Mouse (Mus musculus): Measurements from ENCODE around the gene Akr7a5. TPM values are rescaled to one million over a fixed set of nuclear protein-coding genes. Genes with fewer than 3 reads are reported as not detected.
A peak's percentile ranks its signal among the peaks of the same experiment; 100 is the strongest.

The Akr7a5 gene
- polyA plus RNA-seq, 1 experiment = 52.7 TPM

DNA sequence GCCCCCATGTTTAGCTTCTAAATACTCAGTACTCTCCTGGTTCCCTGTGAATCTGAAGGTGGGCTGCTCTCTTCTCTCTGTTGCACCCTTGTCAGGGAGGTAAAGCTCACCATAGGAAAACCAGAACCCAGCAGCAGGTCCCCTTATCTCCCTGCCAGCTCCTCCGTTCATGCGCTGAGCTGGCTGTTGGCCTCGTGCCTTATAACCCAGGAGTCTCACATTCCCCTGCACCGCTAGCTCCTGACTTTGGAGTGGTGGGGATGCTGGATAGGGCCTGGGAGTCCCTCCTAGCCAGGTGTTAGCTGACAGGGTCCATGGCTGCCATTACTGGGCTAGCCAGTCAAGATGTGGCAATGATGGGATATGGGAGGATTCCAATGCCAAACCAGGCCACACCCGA is 24.3 kb upstream of the Akr7a5 start:
- no peak overlapping the region for H3K4me3 ChIP-seq (ENCODE audit: insufficient read depth, low read depth, low read length)
- H3K27ac ChIP-seq (replicated peaks; ENCODE audit: low read depth, low read length) = no peak overlapping the region
- peaks cover 5% of the 10 kb centered on the region for H3K4me1 ChIP-seq (ENCODE audit: control insufficient read depth, insufficient read depth, insufficient read length, low read length)

GRCm38 (mm10) chr4:139287122-139287863 is 23.3 kb upstream of the Akr7a5 start:
- Histone ChIP-seq H3K27ac (replicated peaks; ENCODE audit: low read depth, low read length) (no peak overlapping the region; the same call in 1 of the 2 replicates), H3K4me3 (ENCODE audit: insufficient read depth, low read depth, low read length) (no peak overlapping the region), H3K4me1 (ENCODE audit: control insufficient read depth, insufficient read depth, insufficient read length, low read length) (peaks cover 5% of the 10 kb centered on the region)

GRCm38 (mm10) chr4:139289017-139289416 is 21.5 kb upstream of the Akr7a5 start:
- Histone ChIP-seq H3K4me3 (ENCODE audit: insufficient read depth, low read depth, low read length) (no peak overlapping the region), H3K27ac (replicated peaks; ENCODE audit: low read depth, low read length) (no peak overlapping the region), H3K4me1 (ENCODE audit: control insufficient read depth, insufficient read depth, insufficient read length, low read length) (no peaks in the 10 kb centered on the region)

- H3K27ac ChIP-seq (replicated peaks; ENCODE audit: low read depth, low read length) = no peak overlapping the region
- no peaks in the 10 kb centered on the region for H3K4me1 ChIP-seq (ENCODE audit: control insufficient read depth, insufficient read depth, insufficient read length, low read length)
- H3K4me3 ChIP-seq (ENCODE audit: insufficient read depth, low read depth, low read length) = no peak overlapping the region
Measured at GRCm38 (mm10) chr4:139291099-139291498, 19.4 kb upstream of the Akr7a5 start.

- Histone ChIP-seq H3K27ac (replicated peaks; ENCODE audit: low read depth, low read length) (no peak overlapping the region), H3K4me3 (ENCODE audit: insufficient read depth, low read depth, low read length) (no peak overlapping the region), H3K4me1 (ENCODE audit: control insufficient read depth, insufficient read depth, insufficient read length, low read length) (no peaks in the 10 kb centered on the region)
Measured at GRCm38 (mm10) chr4:139292038-139292437, 18.5 kb upstream of the Akr7a5 start.

- no peak overlapping the region for H3K4me3 ChIP-seq (ENCODE audit: insufficient read depth, low read depth, low read length)
- H3K27ac ChIP-seq (replicated peaks; ENCODE audit: low read depth, low read length) = no peak overlapping the region
Measured at GRCm38 (mm10) chr4:139297566-139297965, 13.0 kb upstream of the Akr7a5 start.

DNA sequence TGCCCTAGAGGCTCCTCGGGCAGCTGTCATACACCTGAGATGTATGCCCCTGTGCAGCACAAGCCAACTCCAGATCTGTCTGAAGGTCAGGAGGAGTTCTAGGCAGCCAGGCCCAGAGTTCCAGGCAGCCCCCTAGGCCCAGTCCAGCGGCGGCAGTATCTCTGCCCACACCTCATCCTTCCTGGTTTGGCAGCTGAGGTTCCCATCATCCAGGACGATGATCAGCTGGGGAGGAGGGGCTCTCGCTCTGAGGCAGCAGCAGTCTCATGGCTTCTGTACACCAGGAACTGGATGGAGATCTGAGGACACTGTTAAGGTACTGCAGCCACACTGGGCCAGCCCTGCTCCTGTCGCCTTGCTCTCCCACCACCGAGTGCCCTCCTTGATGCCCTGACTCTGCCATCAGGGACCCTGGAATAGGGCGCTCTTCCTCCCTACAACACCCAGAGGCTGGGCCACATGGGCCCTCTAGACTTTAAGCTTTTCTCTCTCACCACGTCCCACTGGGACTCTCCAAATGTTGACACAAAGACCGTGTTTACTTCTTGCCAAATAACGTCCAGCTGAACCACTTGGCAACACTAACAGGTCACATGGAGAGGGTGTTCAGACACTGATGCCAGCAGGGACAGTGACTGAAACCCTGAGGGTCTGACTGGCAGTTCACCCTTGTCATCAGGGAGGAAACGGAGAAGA is 11.7 kb upstream of the Akr7a5 start:
- no peak overlapping the region for H3K4me3 ChIP-seq (ENCODE audit: insufficient read depth, low read depth, low read length)
- peaks cover 11% of the 10 kb centered on the region for H3K4me1 ChIP-seq (ENCODE audit: control insufficient read depth, insufficient read depth, insufficient read length, low read length)
- H3K27ac ChIP-seq (replicated peaks; ENCODE audit: low read depth, low read length) = no peak overlapping the region

More at GRCm38 (mm10) chr4:139297566-139297965, 13.0 kb upstream of the Akr7a5 start:
- peaks cover 11% of the 10 kb centered on the region for H3K4me1 ChIP-seq (ENCODE audit: control insufficient read depth, insufficient read depth, insufficient read length, low read length)

DNA sequence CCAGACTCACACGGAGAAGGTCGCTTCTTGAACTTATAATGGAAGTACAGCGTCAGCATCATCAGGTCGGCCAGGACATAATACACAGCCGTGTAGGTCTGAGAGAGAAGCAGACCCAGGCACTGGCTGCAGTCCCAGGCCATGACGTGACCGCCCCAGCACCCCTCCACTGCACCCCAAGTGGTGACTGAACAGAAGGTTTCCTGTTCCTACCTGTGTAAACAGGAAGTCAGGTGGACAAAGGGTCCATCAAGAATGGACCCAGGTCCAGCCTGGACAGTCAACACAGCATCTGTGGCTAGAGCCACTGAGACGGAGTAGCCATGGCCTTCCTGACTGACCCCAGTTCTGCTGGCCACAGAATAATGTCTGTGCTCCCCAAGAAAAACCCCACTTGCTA is 8.8 kb upstream of the Akr7a5 start:
- H3K27ac ChIP-seq (replicated peaks; ENCODE audit: low read depth, low read length) = no peak overlapping the region
- peaks cover 11% of the 10 kb centered on the region for H3K4me1 ChIP-seq (ENCODE audit: control insufficient read depth, insufficient read depth, insufficient read length, low read length)
- H3K4me3 ChIP-seq (ENCODE audit: insufficient read depth, low read depth, low read length) = no peak overlapping the region

GRCm38 (mm10) chr4:139302241-139302640 is 8.3 kb upstream of the Akr7a5 start:
- Histone ChIP-seq H3K4me3 (ENCODE audit: insufficient read depth, low read depth, low read length) (no peak overlapping the region), H3K4me1 (ENCODE audit: control insufficient read depth, insufficient read depth, insufficient read length, low read length) (peaks cover 11% of the 10 kb centered on the region), H3K27ac (replicated peaks; ENCODE audit: low read depth, low read length) (no peak overlapping the region)

DNA sequence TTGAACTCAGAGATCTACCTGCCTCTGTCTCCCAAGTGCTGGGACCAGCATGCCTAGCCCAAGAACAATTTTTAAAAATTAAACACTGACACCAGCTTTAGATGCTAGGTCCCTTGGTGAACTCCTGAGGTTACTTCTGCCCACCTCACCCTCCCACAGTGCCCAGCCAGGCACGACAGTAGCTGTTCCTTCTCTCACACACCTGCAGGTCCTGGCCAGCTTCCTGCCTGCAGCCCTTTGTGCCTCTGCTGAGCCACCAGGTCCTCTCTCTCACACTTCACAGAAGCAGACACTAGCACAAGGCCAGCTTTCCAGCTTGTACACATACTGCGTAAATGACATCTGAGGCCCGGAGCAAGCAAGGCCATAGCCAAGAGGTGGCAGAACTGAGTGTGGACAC is 5.0 kb upstream of the Akr7a5 start:
- H3K27ac ChIP-seq (replicated peaks; ENCODE audit: low read depth, low read length) = no peak overlapping the region
- peaks cover 5% of the 10 kb centered on the region for H3K4me1 ChIP-seq (ENCODE audit: control insufficient read depth, insufficient read depth, insufficient read length, low read length)
- H3K4me3 ChIP-seq (ENCODE audit: insufficient read depth, low read depth, low read length) = no peak overlapping the region

- Histone ChIP-seq H3K27ac (replicated peaks; ENCODE audit: low read depth, low read length) (no peak overlapping the region), H3K4me1 (ENCODE audit: control insufficient read depth, insufficient read depth, insufficient read length, low read length) (peaks cover 10% of the 10 kb centered on the region), H3K4me3 (ENCODE audit: insufficient read depth, low read depth, low read length) (no peak overlapping the region)
Measured at GRCm38 (mm10) chr4:139307916-139308315, 2.6 kb upstream of the Akr7a5 start.

GRCm38 (mm10) chr4:139309651-139310050 is 893 bp upstream of the Akr7a5 start:
- Histone ChIP-seq H3K4me3 (ENCODE audit: insufficient read depth, low read depth, low read length) (peak overlapping the region; percentile 96), H3K27ac (replicated peaks; ENCODE audit: low read depth, low read length) (no peak overlapping the region), H3K4me1 (ENCODE audit: control insufficient read depth, insufficient read depth, insufficient read length, low read length) (peaks cover 10% of the 10 kb centered on the region)

DNA sequence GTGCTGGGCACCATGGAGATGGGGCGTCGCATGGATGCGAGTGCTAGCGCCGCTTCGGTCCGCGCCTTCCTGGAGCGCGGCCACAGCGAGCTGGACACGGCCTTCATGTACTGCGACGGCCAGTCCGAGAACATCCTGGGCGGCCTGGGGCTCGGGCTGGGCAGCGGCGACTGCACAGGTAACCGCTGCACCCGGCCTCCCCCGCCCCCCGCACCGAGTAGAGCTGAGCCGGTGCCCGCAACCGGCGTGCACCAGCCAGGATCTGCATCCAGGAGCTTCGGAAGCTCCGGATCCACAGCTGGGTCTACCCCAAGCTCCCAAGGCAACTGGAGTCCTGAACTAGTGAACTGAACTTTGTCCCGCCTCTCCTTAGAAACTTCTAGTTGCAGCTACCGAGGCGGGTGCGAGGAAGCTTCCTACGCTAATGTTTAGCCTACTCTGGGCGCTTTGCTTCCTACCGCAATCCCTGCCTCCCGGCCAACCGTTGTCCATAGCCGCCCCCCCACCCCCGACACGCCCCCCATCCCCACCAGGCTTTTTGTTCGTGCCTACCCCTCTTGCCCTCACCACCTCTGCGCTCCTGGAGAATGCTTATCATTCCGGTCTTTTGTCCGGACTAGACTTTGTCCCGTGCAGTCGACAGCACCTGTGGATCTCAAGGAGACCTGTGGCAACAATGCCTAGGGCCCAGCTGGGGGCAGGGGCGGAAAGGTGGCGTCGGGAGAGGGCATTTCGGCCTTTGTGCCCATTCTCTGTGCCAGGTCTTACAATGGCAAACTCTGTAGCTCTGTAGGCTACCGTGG is 556 bp downstream of the Akr7a5 start:
- H3K4me1 ChIP-seq (ENCODE audit: control insufficient read depth, insufficient read depth, insufficient read length, low read length) = peaks cover 10% of the 10 kb centered on the region
- H3K4me3 ChIP-seq (ENCODE audit: insufficient read depth, low read depth, low read length) = peak overlapping the region; percentile 96
- H3K27ac ChIP-seq (replicated peaks; ENCODE audit: low read depth, low read length) = 0 out of 2 replicates have a peak overlapping the region, but pooled peaks have one; percentile 25

GRCm38 (mm10) chr4:139311707-139312106 is 1.2 kb downstream of the Akr7a5 start:
- peaks cover 10% of the 10 kb centered on the region for H3K4me1 ChIP-seq (ENCODE audit: control insufficient read depth, insufficient read depth, insufficient read length, low read length)
- H3K27ac ChIP-seq (replicated peaks; ENCODE audit: low read depth, low read length) = no peak overlapping the region

GRCm38 (mm10) chr4:139312632-139313031 is 2.1 kb downstream of the Akr7a5 start:
- no peak overlapping the region for H3K27ac ChIP-seq (replicated peaks; ENCODE audit: low read depth, low read length)
- no peak overlapping the region for H3K4me3 ChIP-seq (ENCODE audit: insufficient read depth, low read depth, low read length)

More at GRCm38 (mm10) chr4:139311707-139312106, 1.2 kb downstream of the Akr7a5 start:
- H3K4me3 ChIP-seq (ENCODE audit: insufficient read depth, low read depth, low read length) = peak overlapping the region; percentile 96

More at GRCm38 (mm10) chr4:139312632-139313031, 2.1 kb downstream of the Akr7a5 start:
- H3K4me1 ChIP-seq (ENCODE audit: control insufficient read depth, insufficient read depth, insufficient read length, low read length) = peaks cover 10% of the 10 kb centered on the region

Measured in brown adipose tissue, adult 24 weeks (tissue).